Mouse (Mus musculus) limb, embryonic 15.5 days (tissue): Measurements from ENCODE around the gene Slc25a3. TPM values are rescaled to one million over a fixed set of nuclear protein-coding genes. Genes with fewer than 3 reads are reported as not detected.

Experiments used
- ATAC-seq: fragments of 200-750 bp; cut with Nextera tagmentation; 2 replicates; pipeline ENCODE4 v1.8.0; 2017; ENCODE audit warnings: low read depth, moderate TSS enrichment; ENCODE audit not compliant: insufficient number of reproducible peaks, low FRiP score, low TSS enrichment
- H3K27ac ChIP-seq: fragments of 300-500 bp; sonication (generic); 2 replicates; pipeline ENCODE4 v1.5.1; 2015; ENCODE audit warnings: moderate library complexity, mild to moderate bottlenecking, inconsistent platforms
- H3K27me3 ChIP-seq: fragments of 300-500 bp; sonication (generic); 2 replicates; pipeline ENCODE4 v1.6.1; 2015; ENCODE audit warnings: inconsistent platforms
- H3K36me3 ChIP-seq: fragments of 300-500 bp; sonication (generic); 2 replicates; pipeline ENCODE4 v1.6.1; 2015; ENCODE audit warnings: inconsistent platforms
- H3K4me1 ChIP-seq: fragments of 300-500 bp; sonication (generic); 2 replicates; pipeline ENCODE4 v1.6.1; 2015; ENCODE audit warnings: inconsistent platforms
- H3K4me2 ChIP-seq: fragments of 300-500 bp; sonication (generic); 2 replicates; pipeline ENCODE4 v1.6.1; 2015; ENCODE audit warnings: mild to moderate bottlenecking, inconsistent platforms
- H3K4me3 ChIP-seq: fragments of 300-500 bp; sonication (generic); 2 replicates; pipeline ENCODE4 v1.5.1; 2015; ENCODE audit warnings: mild to moderate bottlenecking, inconsistent platforms
- H3K9ac ChIP-seq: fragments of 300-500 bp; sonication (generic); 2 replicates; pipeline ENCODE4 v1.6.1; 2015; ENCODE audit warnings: inconsistent platforms
- H3K9me3 ChIP-seq: fragments of 300-500 bp; sonication (generic); 2 replicates; pipeline ENCODE4 v1.6.1; 2016; ENCODE audit warnings: inconsistent platforms
- WGBS: fragments of 180-500 bp; shearing (Covaris S2); methylation state at CpG from one replicate; pipeline ENCODE4 v1.1.7; 2015; 5-methylcytosine and 5-hydroxymethylcytosine counted together
- polyA plus RNA-seq: library from polyadenylated mRNA; unstranded; fragments of >200 nt; fragmentation: Nextera tagmentation; extraction: Ambion mirVana; gene quantifications from 2 replicates; pipeline ENCODE4 v1.2.1, GENCODE M21; 2015

The Slc25a3 gene
- 396 and 431 TPM in 2 replicates for polyA plus RNA-seq

DNA sequence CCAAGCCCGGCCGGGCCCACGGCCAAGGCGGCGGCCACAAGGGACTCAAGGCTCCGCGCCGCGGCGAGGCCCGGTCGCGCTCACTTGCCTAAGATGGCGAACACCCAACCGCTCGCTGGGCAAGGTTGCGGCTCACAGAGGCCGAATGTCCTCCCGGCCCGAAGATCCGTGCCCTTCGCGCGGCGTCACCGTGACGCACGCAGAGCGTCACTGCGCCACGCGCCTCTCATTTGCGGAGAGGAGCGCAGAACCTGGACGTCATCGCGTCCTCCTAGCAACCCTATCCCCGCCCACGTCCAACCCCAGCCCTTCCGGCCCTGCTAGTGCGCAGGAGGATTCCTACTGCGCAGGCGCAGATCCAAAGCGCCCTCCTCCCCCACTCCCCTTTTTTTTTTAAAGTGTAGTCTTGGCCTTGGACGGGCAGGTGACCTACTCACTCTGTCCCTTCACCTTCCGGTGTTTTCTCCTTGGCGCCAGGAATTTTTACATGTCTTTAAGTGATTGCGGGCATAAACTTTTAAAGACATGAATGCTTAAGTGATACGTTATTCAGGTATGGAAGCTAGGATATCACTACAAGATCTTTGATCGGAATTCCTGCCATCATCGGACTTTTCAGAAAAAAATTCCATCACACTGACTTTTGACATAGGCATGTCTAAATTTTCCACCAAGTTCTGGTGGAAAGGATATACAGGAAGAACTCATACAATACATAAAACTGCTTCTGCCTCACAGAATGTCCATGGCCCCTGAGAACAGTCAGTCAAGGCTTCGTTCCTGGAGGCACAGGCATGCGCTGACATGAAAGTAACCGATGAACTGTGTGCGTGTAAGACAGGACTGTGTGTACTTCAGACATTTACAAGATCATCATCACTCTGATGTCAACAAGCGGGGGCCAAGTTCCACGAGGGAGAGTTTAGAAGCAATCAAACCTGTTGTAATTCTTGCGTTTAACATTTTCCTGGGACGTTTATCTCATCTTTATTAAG lies at the start of gene Slc25a3:
Gene Slc25a3 (minus strand): TSS at position 232 of the 995 bp plus-strand sequence.
- peak; percentile 100 for ATAC-seq
- peak within 1 kb of the TSS; percentile 100 for H3K4me3 ChIP-seq
- no peaks in the 10 kb centered on the region for H3K9me3 ChIP-seq
- H3K27ac ChIP-seq: peak within 1 kb of the TSS; percentile 91
- WGBS: 12% methylated on average over 59 of the region's 59 CpGs
- H3K4me2 ChIP-seq: peak within 1 kb of the TSS; percentile 72
- H3K27me3 ChIP-seq: no peaks in the 10 kb centered on the region
- H3K4me1 ChIP-seq: peaks cover 7% of the 10 kb centered on the region
- peak within 1 kb of the TSS; percentile 95 for H3K9ac ChIP-seq
- peaks cover 26% of the 10 kb centered on the region for H3K36me3 ChIP-seq

GRCm38 (mm10) chr10:91172329-91173100 lies 48.7 kb upstream of the Slc25a3 start:
- H3K4me3 ChIP-seq: peak overlapping the region; percentile 92
- peak overlapping the region; percentile 56 for H3K4me2 ChIP-seq
- WGBS: 72% methylated on average over 14 of the region's 14 CpGs
- H3K36me3 ChIP-seq: no peaks in the 10 kb centered on the region
- H3K9me3 ChIP-seq: no peaks in the 10 kb centered on the region
- H3K9ac ChIP-seq: 0 out of 2 replicates have a peak overlapping the region, but pooled peaks have one; percentile 95
- peaks cover 18% of the 10 kb centered on the region for H3K4me1 ChIP-seq
- peak overlapping the region; percentile 99 for H3K27ac ChIP-seq
- ATAC-seq: no peak
- H3K27me3 ChIP-seq: no peaks in the 10 kb centered on the region

DNA sequence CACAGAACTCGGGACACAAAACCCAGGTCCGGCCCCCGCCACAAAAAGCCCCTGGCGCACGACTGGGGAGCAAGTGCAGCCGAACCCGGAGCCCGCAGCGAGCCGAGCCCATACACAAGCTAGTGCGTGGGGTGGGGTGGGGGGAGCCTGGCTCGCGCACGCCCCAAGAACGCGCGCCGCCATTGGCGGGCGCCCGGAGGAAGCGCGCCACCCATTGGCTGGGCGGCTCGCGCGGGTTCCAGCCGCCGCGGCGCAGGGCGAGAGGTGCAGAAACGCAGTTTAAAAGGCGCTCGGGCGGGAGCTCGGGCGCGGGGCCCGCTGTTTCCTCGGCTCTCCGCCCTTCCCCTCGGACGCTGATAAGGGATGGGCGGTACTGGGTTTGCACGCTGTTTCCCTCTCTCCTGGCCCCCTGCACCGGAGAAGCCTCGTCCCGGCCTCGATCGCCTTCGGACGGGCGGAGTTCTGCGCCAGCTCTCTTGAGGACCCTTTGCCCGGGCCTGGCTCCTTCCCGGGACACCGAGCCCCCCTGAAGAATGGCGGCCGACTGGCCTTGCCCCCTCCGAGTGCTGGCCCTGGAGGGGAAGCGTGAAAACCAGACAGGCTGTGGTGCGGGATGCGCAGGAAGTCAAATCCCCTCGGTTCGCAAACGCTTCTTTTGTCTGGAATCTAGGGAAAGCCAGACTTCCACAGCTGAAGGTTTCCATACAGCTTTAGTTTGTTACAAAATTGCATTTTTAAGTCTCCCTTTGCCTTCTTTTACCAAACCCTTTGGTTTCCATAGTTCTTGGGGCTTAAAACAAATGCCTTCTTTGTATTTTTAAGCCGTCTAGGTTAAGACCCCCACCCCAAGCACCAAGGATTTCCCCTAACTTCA lies 47.8 kb upstream of the Slc25a3 start:
- H3K4me2 ChIP-seq: peak overlapping the region; percentile 56
- under 1% methylated on average over 51 of the region's 68 CpGs for WGBS

GRCm38 (mm10) chr10:91171041-91171440 lies 47.2 kb upstream of the Slc25a3 start:
- under 1% methylated on average over 58 of the region's 59 CpGs for WGBS
- Histone ChIP-seq H3K9me3 (no peaks in the 10 kb centered on the region), H3K27ac (peak overlapping the region; percentile 99), H3K4me2 (peak overlapping the region; percentile 49), H3K4me3 (peak overlapping the region; percentile 92), H3K9ac (peak overlapping the region; percentile 100), H3K36me3 (no peaks in the 10 kb centered on the region), H3K4me1 (peaks cover 25% of the 10 kb centered on the region), H3K27me3 (no peaks in the 10 kb centered on the region)
- peak; percentile 32; the same call in 1 of the 2 replicates for ATAC-seq

More for the DNA sequence above, 47.8 kb upstream of the Slc25a3 start:
- peak overlapping the region; percentile 100 for H3K9ac ChIP-seq
- H3K27ac ChIP-seq: peak overlapping the region; percentile 99
- no peaks in the 10 kb centered on the region for H3K9me3 ChIP-seq
- ATAC-seq: peak; percentile 95
- H3K27me3 ChIP-seq: no peaks in the 10 kb centered on the region
- H3K4me3 ChIP-seq: peak overlapping the region; percentile 92
- H3K36me3 ChIP-seq: no peaks in the 10 kb centered on the region
- H3K4me1 ChIP-seq: peaks cover 25% of the 10 kb centered on the region

- no peak for ATAC-seq
- under 1% methylated on average over 49 of the region's 50 CpGs for WGBS
These were observed 46.5 kb upstream of the Slc25a3 start for GRCm38 (mm10) chr10:91170143-91170941.

GRCm38 (mm10) chr10:91169414-91170065 lies 45.7 kb upstream of the Slc25a3 start:
- WGBS: 32% methylated on average over 17 of the region's 17 CpGs
- ATAC-seq: no peak
- no peaks in the 10 kb centered on the region for H3K27me3 ChIP-seq
- H3K36me3 ChIP-seq: peaks cover 6% of the 10 kb centered on the region; the same call in 1 of the 2 replicates
- peak overlapping the region; percentile 92 for H3K4me3 ChIP-seq
- H3K9ac ChIP-seq: 0 out of 2 replicates have a peak overlapping the region, but pooled peaks have one; percentile 23
- peaks cover 25% of the 10 kb centered on the region for H3K4me1 ChIP-seq
- no peaks in the 10 kb centered on the region for H3K9me3 ChIP-seq
- H3K4me2 ChIP-seq: peak overlapping the region; percentile 49
- H3K27ac ChIP-seq: peak overlapping the region; percentile 99; the same call in 1 of the 2 replicates

More at GRCm38 (mm10) chr10:91170143-91170941, 46.5 kb upstream of the Slc25a3 start:
- no peaks in the 10 kb centered on the region for H3K27me3 ChIP-seq
- peak overlapping the region; percentile 49 for H3K4me2 ChIP-seq
- peaks cover under 1% of the 10 kb centered on the region; the same call in 1 of the 2 replicates for H3K36me3 ChIP-seq
- H3K9ac ChIP-seq: peak overlapping the region; percentile 100
- no peaks in the 10 kb centered on the region for H3K9me3 ChIP-seq
- H3K27ac ChIP-seq: peak overlapping the region; percentile 99
- H3K4me3 ChIP-seq: peak overlapping the region; percentile 92
- peaks cover 25% of the 10 kb centered on the region for H3K4me1 ChIP-seq

DNA sequence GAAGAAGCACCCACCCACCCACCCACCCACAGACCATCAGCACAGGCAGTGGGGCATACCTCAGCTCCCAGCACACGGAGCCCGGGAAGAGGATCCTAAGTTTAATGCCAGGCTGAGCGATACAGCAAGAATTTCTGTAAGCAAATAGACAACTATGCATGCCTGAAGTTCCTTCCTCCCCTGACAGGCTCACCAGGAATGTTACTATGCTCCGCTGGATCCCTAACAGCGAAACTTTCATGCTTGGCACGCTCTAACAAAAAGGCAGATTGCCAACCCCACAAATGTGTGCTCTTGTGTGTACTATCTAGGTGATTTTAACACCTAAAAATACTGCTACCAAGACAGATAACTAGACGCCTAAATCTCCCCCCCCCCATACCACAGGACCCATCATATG lies 43.5 kb upstream of the Slc25a3 start:
- H3K9me3 ChIP-seq: no peaks in the 10 kb centered on the region
- ATAC-seq: no peak
- H3K27me3 ChIP-seq: no peaks in the 10 kb centered on the region
- peaks cover 25% of the 10 kb centered on the region for H3K4me1 ChIP-seq
- H3K4me2 ChIP-seq: peak overlapping the region; percentile 29
- peak overlapping the region; percentile 62 for H3K27ac ChIP-seq
- peaks cover 22% of the 10 kb centered on the region for H3K36me3 ChIP-seq
- WGBS: 40% methylated on average over 7 of the region's 7 CpGs
- no peak overlapping the region for H3K9ac ChIP-seq
- peak overlapping the region; percentile 92 for H3K4me3 ChIP-seq

GRCm38 (mm10) chr10:91166890-91167289 lies 43.0 kb upstream of the Slc25a3 start:
- Histone ChIP-seq H3K4me2 (peak overlapping the region; percentile 29), H3K27me3 (no peaks in the 10 kb centered on the region), H3K9me3 (no peaks in the 10 kb centered on the region), H3K36me3 (peaks cover 27% of the 10 kb centered on the region), H3K4me3 (0 out of 2 replicates have a peak overlapping the region, but pooled peaks have one; percentile 12), H3K4me1 (peaks cover 25% of the 10 kb centered on the region), H3K9ac (no peak overlapping the region), H3K27ac (no peak overlapping the region)
- ATAC-seq: no peak
- 52% methylated on average over 5 of the region's 5 CpGs for WGBS

- no peak for ATAC-seq
- Histone ChIP-seq H3K27me3 (no peaks in the 10 kb centered on the region), H3K9me3 (no peaks in the 10 kb centered on the region), H3K4me1 (peaks cover 25% of the 10 kb centered on the region), H3K36me3 (peaks cover 38% of the 10 kb centered on the region), H3K27ac (no peak overlapping the region), H3K4me3 (no peak overlapping the region), H3K4me2 (no peak overlapping the region), H3K9ac (no peak overlapping the region)
These were observed 42.0 kb upstream of the Slc25a3 start for GRCm38 (mm10) chr10:91165850-91166249.

- Histone ChIP-seq H3K9ac (no peak overlapping the region), H3K4me3 (no peak overlapping the region), H3K4me2 (no peak overlapping the region), H3K27ac (no peak overlapping the region), H3K9me3 (no peaks in the 10 kb centered on the region), H3K27me3 (no peaks in the 10 kb centered on the region), H3K36me3 (peaks cover 44% of the 10 kb centered on the region), H3K4me1 (peaks cover 25% of the 10 kb centered on the region)
- WGBS: 59% methylated on average over 3 of the region's 3 CpGs
- no peak for ATAC-seq
These were observed 40.6 kb upstream of the Slc25a3 start for GRCm38 (mm10) chr10:91164491-91164890.
